Mouse (Mus musculus) liver, embryonic 16.5 days (tissue): Measurements from ENCODE around the gene Gm28434. TPM values are rescaled to one million over a fixed set of nuclear protein-coding genes. Genes with fewer than 3 reads are reported as not detected.

Experiments used
- ATAC-seq: fragments of 200-750 bp; cut with Nextera tagmentation; 2 replicates; pipeline ENCODE4 v1.8.0; 2017; ENCODE audit warnings: low read depth, mild to moderate bottlenecking, moderate number of reproducible peaks, moderate library complexity
- H3K27ac ChIP-seq: fragments of 300-500 bp; sonication (generic); 2 replicates; pipeline ENCODE4 v1.5.1; 2014; ENCODE audit warnings: mild to moderate bottlenecking, low read length
- H3K27me3 ChIP-seq: fragments of 300-500 bp; sonication (generic); 2 replicates; pipeline ENCODE4 v1.6.1; 2014; ENCODE audit warnings: low read depth, low read length, mixed read lengths; ENCODE audit not compliant: control insufficient read depth, insufficient read depth
- H3K36me3 ChIP-seq: fragments of 300-500 bp; sonication (generic); 2 replicates; pipeline ENCODE4 v1.6.1; 2014; ENCODE audit warnings: mild to moderate bottlenecking; ENCODE audit not compliant: control insufficient read depth, insufficient read depth
- H3K4me1 ChIP-seq: fragments of 300-500 bp; sonication (generic); 2 replicates; pipeline ENCODE4 v1.6.1; 2014; ENCODE audit warnings: low read depth, low read length, mixed read lengths; ENCODE audit not compliant: control insufficient read depth
- H3K4me2 ChIP-seq: fragments of 300-500 bp; sonication (generic); 2 replicates; pipeline ENCODE4 v1.6.1; 2014; ENCODE audit warnings: low read depth, low read length, mixed read lengths
- H3K4me3 ChIP-seq: fragments of 300-500 bp; sonication (generic); 2 replicates; pipeline ENCODE4 v1.5.1; 2014; ENCODE audit warnings: low read depth, mild to moderate bottlenecking, low read length
- H3K9ac ChIP-seq: fragments of 300-500 bp; sonication (generic); 2 replicates; pipeline ENCODE4 v1.6.1; 2014; ENCODE audit warnings: low read depth, low read length
- H3K9me3 ChIP-seq: fragments of 300-500 bp; sonication (generic); replicated peaks from 2 replicates; pipeline ENCODE4 v1.6.1; 2016; ENCODE audit warnings: low read length; ENCODE audit not compliant: control insufficient read depth
- WGBS: fragments of 180-500 bp; shearing (Covaris S2); extraction: QIAGEN DNeasy Blood & Tissue Kit; methylation state at CpG from one replicate; pipeline ENCODE4 v1.1.7; 2014; ENCODE audit not compliant: insufficient replicate concordance; 5-methylcytosine and 5-hydroxymethylcytosine counted together
- polyA plus RNA-seq: library from polyadenylated mRNA; unstranded; fragments of >200 nt; fragmentation: Nextera tagmentation; extraction: Ambion mirVana; gene quantifications from 2 replicates; pipeline ENCODE4 v1.2.1, GENCODE M21; 2015

Gene Gm28434
- not detected in 2 replicates for polyA plus RNA-seq

- H3K9ac ChIP-seq = no peak within 1 kb of the TSS
- no peak within 1 kb of the TSS for H3K4me2 ChIP-seq
- ATAC-seq = no peak
- WGBS = 29% methylated on average over 2 of the region's 2 CpGs
- no peaks in the 10 kb centered on the region for H3K4me1 ChIP-seq
- no peaks in the 10 kb centered on the region for H3K9me3 ChIP-seq
- no peaks in the 10 kb centered on the region for H3K27me3 ChIP-seq
- H3K27ac ChIP-seq = no peak within 1 kb of the TSS
- no peak within 1 kb of the TSS for H3K4me3 ChIP-seq
- H3K36me3 ChIP-seq = no peaks in the 10 kb centered on the region
Observed at GRCm38 (mm10) chr5:87969201-87969600, at the start of gene Gm28434, which contains the start of gene 2310003L06Rik. TSS of gene Gm28434 (plus strand) at chr5:87969517. TSS of gene 2310003L06Rik (plus strand) at chr5:87969459.

DNA sequence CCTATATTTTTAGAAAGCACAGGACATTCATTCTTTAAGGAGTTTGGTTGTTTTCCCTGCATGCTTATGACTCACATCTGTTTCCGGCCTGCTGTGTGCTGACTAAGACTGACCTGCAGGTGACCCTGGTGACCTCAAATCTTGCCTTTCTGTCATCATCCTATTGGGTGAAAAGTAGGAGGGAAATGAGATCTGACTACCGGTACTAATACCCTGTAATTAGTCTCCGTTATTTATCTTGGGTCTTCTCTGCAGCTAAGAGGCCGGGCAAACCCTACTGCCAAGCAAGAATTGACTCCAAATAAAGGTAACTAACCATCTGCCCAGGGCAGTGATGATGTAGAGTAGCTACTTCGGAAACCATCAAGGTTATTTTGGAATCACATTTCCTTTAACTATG, 43.9 kb upstream of the Gm28434 start, which contains the start of gene Csn3:
TSS of gene Csn3 (plus strand) at position 208 of the 400 bp plus-strand sequence.
- WGBS = 42% methylated on average over 5 of the region's 5 CpGs
- Histone ChIP-seq H3K27ac (no peak within 1 kb of the TSS), H3K9ac (no peak within 1 kb of the TSS), H3K36me3 (no peaks in the 10 kb centered on the region), H3K4me3 (no peak within 1 kb of the TSS), H3K27me3 (no peaks in the 10 kb centered on the region), H3K4me1 (no peaks in the 10 kb centered on the region), H3K4me2 (no peak within 1 kb of the TSS), H3K9me3 (no peaks in the 10 kb centered on the region; the same call in 1 of the 2 replicates)
- no peak for ATAC-seq

GRCm38 (mm10) chr5:87931603-87932002, 37.7 kb upstream of the Gm28434 start:
- Histone ChIP-seq H3K4me1 (no peaks in the 10 kb centered on the region), H3K4me3 (no peak overlapping the region), H3K36me3 (no peaks in the 10 kb centered on the region), H3K9me3 (no peaks in the 10 kb centered on the region), H3K9ac (no peak overlapping the region), H3K27ac (no peak overlapping the region), H3K27me3 (no peaks in the 10 kb centered on the region), H3K4me2 (no peak overlapping the region)
- 33% methylated on average over 1 of the region's 1 CpGs for WGBS
- ATAC-seq = no peak

DNA sequence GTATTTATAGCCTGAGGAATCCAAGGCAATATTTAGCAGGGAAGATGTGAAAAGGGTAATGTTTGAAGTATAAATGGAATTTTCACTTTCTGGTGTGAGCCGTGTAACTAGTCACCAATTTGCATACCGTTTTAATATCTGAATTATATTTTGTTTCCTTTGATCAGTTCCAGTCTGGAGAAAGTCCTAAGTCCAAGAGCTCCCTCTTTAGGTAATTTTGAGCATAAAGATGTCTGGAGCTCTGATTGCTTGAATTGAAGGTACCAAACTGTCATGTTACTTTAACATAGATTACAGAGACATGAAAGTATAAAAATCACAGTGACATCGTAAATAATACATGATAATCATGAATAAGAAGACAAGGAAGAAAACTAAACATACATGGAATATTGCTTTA, 28.6 kb upstream of the Gm28434 start:
- no peaks in the 10 kb centered on the region for H3K27me3 ChIP-seq
- H3K9ac ChIP-seq = no peak overlapping the region
- H3K36me3 ChIP-seq = no peaks in the 10 kb centered on the region
- ATAC-seq = no peak
- H3K27ac ChIP-seq = no peak overlapping the region
- no peak overlapping the region for H3K4me2 ChIP-seq
- H3K4me1 ChIP-seq = no peaks in the 10 kb centered on the region
- no peak overlapping the region for H3K4me3 ChIP-seq
- H3K9me3 ChIP-seq = no peaks in the 10 kb centered on the region
- WGBS = 35% methylated on average over 3 of the region's 3 CpGs

DNA sequence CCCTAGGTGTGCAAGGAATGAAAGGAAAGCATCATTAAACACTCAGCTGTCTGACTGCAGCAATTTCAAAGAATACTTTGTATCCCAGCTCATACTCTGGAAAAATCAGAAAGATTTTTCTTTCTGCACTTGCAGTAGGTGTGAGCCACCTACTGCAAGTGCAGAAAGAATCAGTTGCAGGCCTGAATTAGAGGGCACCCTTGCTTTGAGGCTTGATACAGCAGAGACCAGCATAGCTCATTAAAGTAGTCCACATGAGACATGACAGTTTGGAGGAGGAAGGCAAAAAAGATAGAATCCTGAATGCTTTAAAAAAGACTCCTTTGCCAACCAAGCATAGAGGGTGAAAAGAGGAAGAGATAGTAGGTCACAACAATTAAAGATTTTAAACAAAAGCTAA, 26.8 kb upstream of the Gm28434 start:
- no peak for ATAC-seq
- H3K9me3 ChIP-seq = no peaks in the 10 kb centered on the region

DNA sequence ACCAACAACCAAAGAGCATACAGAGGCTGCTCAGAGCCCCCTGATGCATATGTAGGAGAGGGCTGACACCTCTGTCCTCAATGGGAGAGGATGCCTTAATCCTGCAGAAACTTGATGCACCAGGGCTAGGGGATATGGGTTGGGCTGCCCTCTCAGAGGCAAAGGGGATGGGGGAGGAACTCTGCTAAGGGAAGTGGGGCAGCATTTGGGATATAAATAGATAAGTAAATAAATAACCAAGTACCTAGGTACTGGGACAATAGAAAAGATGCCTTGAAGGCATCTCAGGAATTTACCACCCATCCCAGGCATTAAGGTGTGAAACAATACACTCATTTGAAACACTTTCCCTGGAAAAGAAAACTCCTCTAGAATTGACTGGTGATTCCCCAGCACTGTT, 17.5 kb upstream of the Gm28434 start:
- H3K4me1 ChIP-seq = no peaks in the 10 kb centered on the region
- no peak overlapping the region for H3K4me3 ChIP-seq
- H3K9ac ChIP-seq = no peak overlapping the region
- no peak overlapping the region for H3K27ac ChIP-seq
- H3K9me3 ChIP-seq = no peaks in the 10 kb centered on the region
- no peaks in the 10 kb centered on the region for H3K27me3 ChIP-seq
- ATAC-seq = no peak
- H3K36me3 ChIP-seq = no peaks in the 10 kb centered on the region
- no peak overlapping the region for H3K4me2 ChIP-seq

More for the DNA sequence above, 26.8 kb upstream of the Gm28434 start:
- no peaks in the 10 kb centered on the region for H3K4me1 ChIP-seq
- H3K27ac ChIP-seq = no peak overlapping the region
- no peak overlapping the region for H3K4me2 ChIP-seq
- no peak overlapping the region for H3K9ac ChIP-seq
- H3K27me3 ChIP-seq = no peaks in the 10 kb centered on the region
- no peaks in the 10 kb centered on the region for H3K36me3 ChIP-seq
- no peak overlapping the region for H3K4me3 ChIP-seq

DNA sequence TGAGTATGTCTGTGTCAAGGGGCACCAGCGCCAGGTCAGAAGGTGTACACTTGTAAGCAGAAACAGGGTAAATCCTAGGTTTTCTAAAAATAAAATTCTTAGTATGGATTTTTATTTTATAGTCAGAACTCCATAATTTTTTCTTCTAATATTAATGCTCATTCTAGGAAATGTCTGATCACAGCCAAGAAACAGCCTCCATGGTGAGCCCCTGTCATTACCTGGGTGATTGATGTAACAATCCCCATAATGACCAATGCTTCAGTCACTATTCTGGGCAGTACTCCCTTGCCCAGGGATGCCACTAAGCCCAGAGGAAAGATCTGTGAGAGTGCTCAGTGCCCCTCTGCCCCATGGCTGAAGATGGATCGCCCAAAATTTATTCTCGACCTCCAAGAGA, 9.8 kb downstream of the Gm28434 start, which contains the start of gene Cabs1:
TSS of gene Cabs1 (plus strand) at position 301 of the 400 bp plus-strand sequence.
- Histone ChIP-seq H3K4me2 (no peak within 1 kb of the TSS), H3K36me3 (no peaks in the 10 kb centered on the region), H3K9ac (no peak within 1 kb of the TSS), H3K4me1 (no peaks in the 10 kb centered on the region), H3K9me3 (no peaks in the 10 kb centered on the region), H3K4me3 (no peak within 1 kb of the TSS), H3K27me3 (no peaks in the 10 kb centered on the region), H3K27ac (no peak within 1 kb of the TSS)
- ATAC-seq = no peak
- WGBS = 56% methylated on average over 3 of the region's 3 CpGs

- H3K9me3 ChIP-seq = no peaks in the 10 kb centered on the region
- no peak overlapping the region for H3K4me2 ChIP-seq
- H3K27me3 ChIP-seq = no peaks in the 10 kb centered on the region
- 38% methylated on average over 3 of the region's 3 CpGs for WGBS
- H3K4me3 ChIP-seq = no peak overlapping the region
- H3K9ac ChIP-seq = no peak overlapping the region
- H3K4me1 ChIP-seq = no peaks in the 10 kb centered on the region
- no peak overlapping the region for H3K27ac ChIP-seq
- no peak for ATAC-seq
- H3K36me3 ChIP-seq = no peaks in the 10 kb centered on the region
Observed at GRCm38 (mm10) chr5:87982468-87983214, 13.3 kb downstream of the Gm28434 start.

DNA sequence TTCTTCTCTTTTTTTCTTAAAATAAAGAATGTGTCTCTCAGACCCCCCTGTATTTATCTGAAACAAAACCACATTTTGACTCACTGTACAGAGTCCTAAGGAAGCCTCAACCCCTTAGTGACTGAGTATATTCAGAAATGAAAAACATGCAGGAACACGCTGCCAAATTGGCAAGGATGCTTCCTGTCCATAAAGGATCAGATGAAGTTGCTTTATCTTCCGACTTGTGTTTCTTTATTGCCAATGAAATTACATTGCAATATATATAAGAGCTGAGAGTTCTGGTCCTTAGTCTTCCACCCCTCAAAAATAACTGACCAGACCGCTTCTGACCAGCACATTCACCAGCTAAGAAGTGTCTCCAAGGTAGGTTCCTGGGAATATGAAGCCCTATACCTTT, 32.9 kb downstream of the Gm28434 start, which contains the start of gene Smr3a:
TSS of gene Smr3a (plus strand) at position 301 of the 400 bp plus-strand sequence.
- WGBS = 71% methylated on average over 3 of the region's 3 CpGs
- no peak for ATAC-seq
- H3K4me1 ChIP-seq = no peaks in the 10 kb centered on the region

More for the DNA sequence above, 32.9 kb downstream of the Gm28434 start, which contains the start of gene Smr3a:
- H3K9ac ChIP-seq = no peak within 1 kb of the TSS
- no peaks in the 10 kb centered on the region for H3K36me3 ChIP-seq
- no peak within 1 kb of the TSS for H3K4me3 ChIP-seq
- no peaks in the 10 kb centered on the region for H3K9me3 ChIP-seq
- no peak within 1 kb of the TSS for H3K4me2 ChIP-seq
- H3K27ac ChIP-seq = no peak within 1 kb of the TSS
- H3K27me3 ChIP-seq = no peaks in the 10 kb centered on the region
